8 mouse cellular contexts compared by ENCODE assay signal in the genomic region with DNA sequence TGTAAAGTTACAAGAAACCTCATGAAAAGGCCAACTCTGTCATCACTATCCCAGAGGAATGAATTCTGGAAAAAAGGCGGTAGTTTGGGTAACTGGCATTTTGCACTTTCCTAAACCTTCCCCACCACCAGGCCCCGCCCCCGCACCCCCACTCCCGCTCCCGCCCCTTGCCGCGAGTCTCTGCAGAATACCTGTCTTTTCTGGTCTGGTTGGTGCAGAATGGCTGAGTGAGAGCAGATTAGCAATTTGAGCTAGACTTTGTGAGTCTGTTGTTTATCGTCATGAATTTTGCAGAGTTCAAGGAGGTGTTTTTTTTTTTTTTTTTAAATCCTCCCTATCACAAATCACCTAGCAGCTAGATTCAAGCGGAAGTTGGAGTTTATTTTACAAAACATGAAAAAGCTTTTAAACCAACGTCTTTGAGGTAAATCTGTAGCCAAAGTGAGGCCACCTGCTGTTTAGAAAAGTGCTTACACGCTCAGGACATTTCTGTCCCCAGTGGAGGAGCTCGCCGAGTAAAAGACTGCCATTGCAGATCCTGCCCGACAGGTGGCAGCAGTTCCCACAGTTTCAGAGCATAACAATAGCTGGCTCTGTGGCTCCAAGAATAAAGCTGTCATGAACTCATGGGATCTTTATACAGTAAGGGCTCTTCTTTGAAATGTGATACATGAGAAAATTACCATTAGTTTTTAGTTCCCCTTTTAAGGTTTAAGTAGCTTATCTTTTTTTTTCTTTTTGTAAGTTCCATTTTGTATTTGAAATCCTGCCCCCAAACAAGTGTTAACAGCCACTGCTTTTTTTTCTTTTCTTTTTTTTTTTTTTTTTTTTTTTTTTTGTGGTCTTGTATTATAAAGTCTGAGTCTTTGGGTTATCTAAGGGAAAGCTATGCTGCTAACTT.
A peak's percentile ranks its signal among the peaks of the same experiment; 100 is the strongest.
DNase-seq lines count a peak whose midpoint lies in the region; ATAC-seq lines count a peak whose summit lies in the region.

No protein-coding gene starts in this region.

- H3K4me3 ChIP-seq in forebrain, embryonic 10.5 days, result peak overlapping the region; percentile 36
- no peak overlapping the region for H3K4me3 ChIP-seq in heart, embryonic 14.5 days (ENCODE audit: control insufficient read depth in 1 of 2, insufficient read depth in 1 of 2, low read depth in 1 of 2, low read length in 2 of 2)
- H3K4me3 ChIP-seq in liver, embryonic 11.5 days (ENCODE audit: low read depth, low read length), result no peak overlapping the region

- no peaks in the 10 kb centered on the region for H3K36me3 ChIP-seq in forebrain, embryonic 10.5 days (replicated peaks)
- no peaks in the 10 kb centered on the region for H3K36me3 ChIP-seq in heart, embryonic 14.5 days (ENCODE audit: control insufficient read depth, insufficient read depth, low read length)
- no peaks in the 10 kb centered on the region for H3K36me3 ChIP-seq in liver, embryonic 11.5 days (ENCODE audit: control insufficient read depth, insufficient read depth, low read length)
- no peaks in the 10 kb centered on the region for H3K36me3 ChIP-seq in splenic B cell, adult 2 months (ENCODE audit: control insufficient read depth, insufficient read depth, low read length, poor library complexity, severe bottlenecking)

- no peak for ATAC-seq in heart, embryonic 14.5 days (ENCODE audit: insufficient number of reproducible peaks, insufficient read depth, low FRiP score, low read depth)
- ATAC-seq in liver, embryonic 11.5 days (replicated peaks; ENCODE audit: low FRiP score), result peak; percentile 61; the same call in 1 of the 2 replicates

- peak; percentile 78 to 89 for DNase-seq in CD8-positive naive resting alpha-beta T cell, adult 2 months (ENCODE audit: low read depth in 2 of 2, low spot score in 2 of 2)
- DNase-seq in c-Kit-positive CD71-negative TER-119-negative erythroid progenitor cells, embryonic 14.5 days (ENCODE audit: low read depth), result peak; percentile 85
- peak; percentile 82 for DNase-seq in forebrain, embryonic 10.5 days (ENCODE audit: extremely low spot score, low spot score)
- DNase-seq in kidney, postnatal 10 days, result peak; percentile 87
- DNase-seq in liver, embryonic 11.5 days (ENCODE audit: low spot score), result peak; percentile 68
- DNase-seq in naive thymus-derived CD4-positive, alpha-beta T cell, adult 2 months (ENCODE audit: low read depth), result peak; percentile 96
- peak; percentile 87 for DNase-seq in splenic B cell, adult 2 months (ENCODE audit: low read depth, low spot score)

- no peak overlapping the region for H3K9ac ChIP-seq in heart, embryonic 14.5 days (ENCODE audit: low read length)
- H3K9ac ChIP-seq in liver, embryonic 11.5 days (ENCODE audit: low read depth, low read length), result no peak overlapping the region

- 0 out of 2 replicates have a peak overlapping the region, but pooled peaks have one; percentile 30 for H3K27ac ChIP-seq in forebrain, embryonic 10.5 days
- H3K27ac ChIP-seq in heart, embryonic 14.5 days (replicated peaks in 1 of 2; ENCODE audit: control insufficient read depth in 1 of 2, insufficient read depth in 1 of 2, low read depth in 2 of 2, low read length in 2 of 2), result no peak overlapping the region
- H3K27ac ChIP-seq in liver, embryonic 11.5 days (ENCODE audit: low read depth, low read length), result no peak overlapping the region

- H3K4me2 ChIP-seq in heart, embryonic 14.5 days (ENCODE audit: low read length), result peak overlapping the region; percentile 42
- peak overlapping the region; percentile 50 for H3K4me2 ChIP-seq in liver, embryonic 11.5 days

- peaks cover 14% of the 10 kb centered on the region for H3K4me1 ChIP-seq in forebrain, embryonic 10.5 days
- H3K4me1 ChIP-seq in heart, embryonic 14.5 days (ENCODE audit: control insufficient read depth in 2 of 2, insufficient read depth in 2 of 2, low read length in 2 of 2), result no peaks in the 10 kb centered on the region; a peak in 1 of 4 replicates
- no peaks in the 10 kb centered on the region for H3K4me1 ChIP-seq in liver, embryonic 11.5 days (replicated peaks; ENCODE audit: control insufficient read depth, insufficient read depth, low read length)

- 3% methylated on average over 14 of the region's 14 CpGs for WGBS in forebrain, embryonic 10.5 days
- WGBS in heart, embryonic 14.5 days, result 3% methylated on average over 14 of the region's 14 CpGs
- 4% methylated on average over 14 of the region's 14 CpGs for WGBS in liver, embryonic 11.5 days

- H3K27me3 ChIP-seq in forebrain, embryonic 10.5 days (ENCODE audit: poor library complexity, severe bottlenecking), result no peaks in the 10 kb centered on the region; the same call in 1 of the 2 replicates
- no peaks in the 10 kb centered on the region for H3K27me3 ChIP-seq in heart, embryonic 14.5 days (ENCODE audit: control insufficient read depth, insufficient read depth, low read length)
- H3K27me3 ChIP-seq in liver, embryonic 11.5 days (replicated peaks; ENCODE audit: control insufficient read depth, insufficient read depth, low read length), result no peaks in the 10 kb centered on the region
- H3K27me3 ChIP-seq in splenic B cell, adult 2 months (ENCODE audit: control insufficient read depth, insufficient read depth, low read length, poor library complexity, severe bottlenecking), result no peaks in the 10 kb centered on the region

- H3K9me3 ChIP-seq in forebrain, embryonic 10.5 days, result no peaks in the 10 kb centered on the region
- no peaks in the 10 kb centered on the region for H3K9me3 ChIP-seq in heart, embryonic 14.5 days (ENCODE audit: control insufficient read depth, low read length)
- no peaks in the 10 kb centered on the region for H3K9me3 ChIP-seq in liver, embryonic 11.5 days (ENCODE audit: control insufficient read depth, low read length)
